Mouse (Mus musculus) skeletal muscle tissue, adult 2 months (tissue): Measurements from ENCODE around the gene Epb41l3.
A peak's percentile ranks its signal among the peaks of the same experiment; 100 is the strongest.
"Not testable (repeated sequence)": the region's sequence is repeated elsewhere in the genome, so short reads cannot be mapped to it uniquely, and the experiment has no call there.

ENCODE experiments used
- DNase-seq: peaks from one replicate; pipeline ENCODE4 v3.0.0-alpha.2; 2012; ENCODE audit warnings: low read depth, low spot score

Epb41l3 gene

DNA sequence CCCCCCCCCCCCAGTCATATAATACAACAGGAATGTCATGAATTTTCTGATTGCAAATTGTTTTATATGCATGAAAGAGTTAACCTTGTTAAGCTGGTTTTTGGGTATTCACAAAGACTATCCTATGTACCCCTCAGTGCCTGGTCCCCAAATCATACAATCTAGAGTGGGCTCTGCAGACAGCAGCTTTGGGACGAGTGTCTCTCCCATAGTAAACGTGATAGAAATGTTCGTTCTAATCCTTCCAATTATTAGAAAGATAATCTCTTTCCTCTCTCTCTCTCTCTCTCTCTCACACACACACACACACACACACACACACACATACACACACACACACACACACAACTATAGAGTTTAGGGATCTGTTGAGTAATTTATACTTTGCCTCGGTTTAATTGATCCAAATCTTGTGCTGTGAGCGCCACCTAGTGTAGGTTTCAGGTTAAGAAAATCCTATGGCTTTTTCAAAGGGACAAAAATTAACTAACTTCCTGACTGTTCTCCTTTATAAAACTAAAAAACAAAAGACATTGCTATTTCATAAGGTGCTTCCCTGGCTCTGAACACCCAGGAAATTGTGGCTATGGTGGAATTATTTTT lies 30.4 kb downstream of the Epb41l3 start:
- no peak for DNase-seq

DNA sequence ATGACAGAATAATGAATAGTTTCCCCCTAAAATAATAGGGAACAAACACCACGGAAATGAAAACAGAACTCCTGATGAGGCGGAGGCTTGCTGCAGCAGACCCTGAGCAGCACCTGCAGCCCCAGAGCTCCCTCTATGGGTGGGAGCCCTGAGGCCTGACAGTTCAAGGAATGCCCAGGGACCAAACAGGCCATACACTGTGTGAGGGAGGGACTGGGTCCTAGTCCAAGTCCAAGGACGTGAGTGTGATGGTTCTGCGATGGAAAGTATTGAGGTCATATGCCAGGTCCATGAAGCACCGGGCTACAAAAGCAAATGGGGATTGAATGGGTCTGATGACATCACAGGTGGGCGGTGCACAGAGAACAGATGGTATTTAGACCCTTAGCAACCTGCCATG lies 33.7 kb downstream of the Epb41l3 start:
- no peak for DNase-seq

DNA sequence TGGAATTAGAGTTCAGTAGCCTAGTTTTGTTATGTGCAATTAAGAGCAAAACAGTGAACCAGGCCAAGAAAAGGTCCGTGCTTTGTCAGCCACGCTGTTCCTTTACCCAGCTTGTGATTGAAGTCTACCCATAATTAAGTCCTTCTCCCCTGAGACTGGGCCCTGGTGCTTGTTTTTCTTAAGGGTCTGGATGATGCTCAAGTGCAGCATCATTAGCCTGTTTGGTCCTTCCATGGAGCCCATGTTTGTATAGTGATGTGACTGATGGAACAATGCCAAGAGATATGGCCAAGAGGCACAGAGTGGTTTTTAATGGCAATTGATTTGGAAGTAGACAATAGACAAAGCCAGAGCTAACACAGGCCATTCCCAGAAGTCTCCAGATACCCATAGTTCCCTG lies 36.7 kb downstream of the Epb41l3 start:
- DNase-seq = no peak

DNA sequence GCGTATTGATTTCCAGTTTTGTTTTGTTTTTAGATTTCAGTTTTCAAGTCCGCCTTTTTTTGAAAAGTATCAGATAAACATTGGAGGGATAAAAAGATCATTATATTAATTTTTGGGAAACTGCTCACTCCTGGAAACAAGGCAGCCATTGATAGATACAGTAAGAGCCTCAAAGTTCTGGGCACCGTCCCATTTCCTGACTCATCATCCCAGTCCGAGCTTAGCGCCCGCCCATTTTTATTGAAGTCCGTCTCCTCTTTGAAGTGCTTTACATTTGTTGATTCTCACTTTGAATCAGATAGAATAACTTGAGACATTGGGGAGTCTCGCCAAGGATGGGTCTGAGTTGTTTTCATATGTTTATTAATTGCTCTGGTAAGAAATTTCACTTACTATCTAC lies 43.7 kb downstream of the Epb41l3 start:
- DNase-seq = no peak

DNA sequence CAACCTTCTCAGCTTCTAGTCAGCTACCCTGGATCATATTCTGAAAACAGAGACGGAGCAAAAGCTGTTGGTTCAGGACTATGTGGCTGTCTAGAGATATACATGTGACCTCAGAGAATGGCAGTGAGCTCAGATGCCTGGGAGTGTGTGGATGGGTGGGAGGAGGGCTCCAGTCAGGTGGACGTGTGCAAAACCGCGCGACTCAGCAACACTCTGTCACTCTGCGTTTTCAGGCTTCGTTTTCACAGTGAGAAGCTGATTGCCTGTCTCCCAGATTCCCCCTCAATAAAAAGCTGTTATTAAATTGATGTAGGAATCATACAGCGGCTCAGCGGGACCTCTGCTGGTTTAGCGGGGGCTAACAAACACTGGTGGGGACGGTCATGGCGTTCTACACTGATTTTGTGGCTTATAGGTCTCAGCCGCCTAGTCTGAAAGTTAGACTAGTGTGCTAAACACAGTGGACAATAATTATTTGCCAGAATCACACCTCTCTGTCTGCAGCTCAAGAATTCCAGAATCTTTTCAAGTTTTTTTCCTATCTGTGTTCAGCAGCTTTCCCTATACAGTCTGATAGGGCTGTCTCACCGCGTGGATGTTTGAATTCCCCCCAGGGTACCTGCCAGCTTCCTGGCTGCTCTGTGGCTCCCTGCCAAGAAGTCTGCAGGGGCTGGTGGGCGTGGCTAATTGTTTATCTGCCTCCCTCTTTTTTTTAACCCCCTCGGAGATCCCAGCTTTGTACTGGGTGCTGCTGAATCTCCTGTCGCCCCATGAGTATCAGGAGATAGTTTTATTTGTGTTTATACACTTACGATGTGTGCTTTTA lies 45.3 kb downstream of the Epb41l3 start:
- no peak for DNase-seq

DNA sequence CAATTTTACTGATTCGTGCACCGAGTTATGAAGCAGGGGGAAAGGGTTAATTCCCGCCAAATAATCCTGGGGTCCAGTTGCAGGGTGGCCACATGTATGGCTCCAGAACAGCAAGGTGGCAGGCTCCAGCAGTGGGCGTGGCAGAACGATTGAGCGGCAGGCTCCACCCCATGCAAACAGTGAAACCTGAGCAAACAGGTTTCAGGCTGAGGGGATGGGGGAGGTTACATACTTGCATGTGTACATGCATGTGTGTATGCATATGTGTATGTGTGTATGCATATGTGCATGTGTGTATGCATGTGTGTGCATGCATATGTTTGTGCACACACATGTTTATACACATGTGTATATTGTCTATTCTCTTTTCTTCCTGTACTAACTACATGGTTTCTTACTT lies 46.9 kb downstream of the Epb41l3 start:
- DNase-seq = not testable (repeated sequence)

DNA sequence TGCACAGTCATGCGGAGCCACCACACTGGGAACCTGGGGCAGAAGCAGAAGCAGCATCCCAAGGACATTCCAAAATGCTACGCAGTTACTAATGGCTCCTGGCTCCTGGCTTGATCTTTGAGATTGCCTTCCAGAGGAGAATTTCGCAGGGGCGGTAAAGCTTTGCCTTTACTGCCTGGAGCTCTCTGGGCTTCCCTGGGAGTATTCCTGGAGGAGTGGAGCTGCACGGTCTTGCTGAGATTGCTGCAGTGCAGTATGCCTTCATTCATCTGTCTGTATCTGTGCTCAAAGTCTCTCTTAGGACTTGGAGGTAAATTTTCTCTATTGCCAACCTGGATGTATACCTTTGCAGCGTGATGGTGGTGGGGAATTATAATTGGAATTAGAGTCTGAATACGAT lies 52.0 kb downstream of the Epb41l3 start:
- no peak for DNase-seq

DNA sequence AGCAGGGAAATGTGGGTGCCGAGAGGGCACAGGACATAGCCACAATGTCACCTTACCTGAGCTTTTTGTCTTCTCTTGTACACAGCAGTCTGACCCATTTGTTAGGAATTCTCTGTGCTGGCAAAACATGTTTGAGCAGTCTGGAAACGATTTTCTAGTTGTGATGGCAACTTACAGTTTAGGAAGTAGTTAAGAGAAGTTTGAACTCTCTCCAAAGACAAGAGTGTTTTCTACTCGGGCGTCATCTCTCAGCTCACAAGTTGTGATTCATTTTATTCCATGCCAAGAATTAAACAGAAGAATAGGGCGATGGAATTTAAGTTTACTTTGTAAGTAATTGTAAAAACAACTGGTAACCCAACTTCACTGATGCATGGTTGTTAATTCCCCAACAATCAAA lies 52.5 kb downstream of the Epb41l3 start:
- DNase-seq = no peak

DNA sequence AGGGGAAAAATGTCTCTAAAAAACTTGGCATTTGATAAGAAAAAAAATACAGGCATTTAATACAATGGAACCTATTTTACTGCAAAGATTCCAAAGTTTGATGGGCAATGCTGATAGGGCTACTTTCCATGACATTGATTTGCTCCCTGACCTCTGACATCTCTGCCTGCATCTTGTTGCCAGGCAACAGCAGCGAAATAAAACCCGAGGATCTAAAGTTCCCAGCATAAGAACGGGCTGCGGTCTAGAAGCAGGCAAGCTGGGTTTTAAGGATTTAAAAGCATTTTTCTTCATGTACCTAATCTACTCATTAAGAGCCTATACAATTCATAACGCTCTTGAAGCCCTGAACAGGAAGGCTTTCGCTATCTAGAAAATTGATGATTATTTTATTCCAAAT lies 54.0 kb downstream of the Epb41l3 start:
- DNase-seq = no peak

DNA sequence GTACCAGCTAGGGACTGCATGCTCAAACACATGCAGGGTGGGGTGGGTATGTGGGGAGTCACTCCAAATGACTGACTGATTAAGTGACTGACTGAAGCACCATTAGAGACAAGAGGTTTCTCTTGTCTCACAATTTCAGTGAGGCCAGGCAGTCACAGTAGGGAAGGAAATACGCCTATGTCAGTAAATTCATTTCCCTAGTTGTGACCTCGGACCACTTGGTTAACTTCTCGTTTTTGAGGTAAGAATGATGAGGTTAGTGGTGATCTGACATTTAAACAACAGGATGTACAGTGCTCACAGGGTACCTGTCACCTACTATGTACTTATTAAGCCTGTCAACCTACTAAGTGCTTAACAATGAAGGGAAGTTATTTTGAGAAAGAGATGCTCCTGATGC lies 67.5 kb downstream of the Epb41l3 start:
- DNase-seq = no peak

DNA sequence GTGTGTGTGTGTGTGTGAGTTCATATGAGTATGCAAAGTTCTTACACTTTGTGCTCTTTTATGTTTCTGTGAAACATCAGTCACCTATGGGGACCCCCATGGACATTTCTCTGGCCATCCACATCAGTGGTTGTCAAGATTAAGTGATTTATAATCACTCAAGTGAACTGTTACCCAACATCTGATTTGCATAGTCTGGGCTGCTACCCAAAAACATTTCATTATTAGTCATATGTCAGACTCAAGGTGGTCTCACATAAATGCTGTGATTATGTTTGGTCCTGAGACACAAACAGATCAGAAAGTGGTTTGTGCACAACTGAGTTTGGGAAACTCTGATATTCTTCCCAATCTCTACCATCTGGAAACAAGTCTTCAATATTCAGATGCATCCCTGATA lies 75.3 kb downstream of the Epb41l3 start:
- no peak for DNase-seq

DNA sequence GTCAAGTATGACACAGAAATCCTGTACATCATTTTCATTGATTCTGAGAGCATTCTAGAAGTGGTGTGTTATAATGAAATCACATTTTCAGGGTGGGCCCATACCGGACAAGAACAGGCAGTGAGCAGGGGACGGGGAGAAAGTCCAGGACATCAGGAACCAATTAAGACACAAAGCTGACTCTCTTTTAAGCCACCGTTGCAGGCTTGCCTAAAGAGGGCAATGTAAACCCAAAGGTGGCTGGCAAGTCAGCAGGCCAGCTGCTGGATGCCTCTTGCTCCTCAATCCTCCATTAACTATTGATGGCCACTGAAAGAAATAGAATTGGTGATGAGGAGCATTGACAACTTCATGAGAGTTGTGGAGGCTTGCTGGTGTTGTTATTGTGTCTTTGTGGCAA lies 75.8 kb downstream of the Epb41l3 start:
- DNase-seq = no peak

DNA sequence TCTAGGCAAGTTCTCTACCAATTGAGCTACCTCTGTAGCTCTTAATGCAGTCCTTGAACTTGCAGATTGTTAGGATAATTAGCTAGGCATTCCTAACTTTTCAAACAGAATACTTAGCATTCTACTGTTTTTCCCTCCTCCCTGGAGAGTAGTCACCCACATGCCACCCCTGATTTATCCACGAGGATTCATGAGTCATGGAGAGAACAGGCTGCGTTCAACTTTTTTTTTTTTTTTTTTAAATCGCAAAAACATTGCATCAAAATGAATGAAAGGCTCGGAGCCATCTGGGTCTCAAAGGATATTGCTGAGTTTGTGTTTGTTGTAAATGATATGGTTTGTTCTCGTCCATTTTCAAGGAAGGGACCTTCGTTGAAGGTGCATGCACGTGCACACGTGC lies 79.6 kb downstream of the Epb41l3 start:
- DNase-seq = no peak

DNA sequence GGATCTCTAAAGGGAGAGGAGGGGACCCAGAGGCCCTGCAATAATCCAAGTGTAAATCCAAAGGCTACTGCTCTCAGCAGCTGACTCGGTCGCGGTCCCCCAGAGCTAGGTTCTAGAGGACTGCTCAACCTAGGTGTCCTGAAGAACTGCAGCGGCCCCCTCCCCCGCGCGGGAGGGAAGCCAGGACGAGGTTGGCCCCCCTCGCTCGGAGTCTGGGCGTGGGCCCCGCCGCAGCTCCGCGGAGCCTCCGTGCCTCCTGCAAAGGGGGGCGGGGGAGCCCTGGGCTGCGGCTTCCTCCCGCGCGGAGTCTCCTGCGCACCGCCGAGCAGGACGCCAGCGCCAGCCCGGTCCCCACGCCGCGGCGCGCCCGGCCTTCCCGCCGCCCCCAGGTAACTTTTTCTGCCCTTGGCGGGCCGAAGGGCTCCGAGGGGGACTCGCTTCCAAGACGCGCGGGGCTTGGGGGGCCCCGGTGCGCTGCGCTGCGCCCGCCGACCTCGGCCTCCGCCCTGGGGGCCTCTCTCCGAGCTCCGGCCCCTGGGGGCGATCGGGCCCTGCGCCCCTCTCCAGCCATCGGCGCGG lies 81.1 kb downstream of the Epb41l3 start:
- no peak for DNase-seq

DNA sequence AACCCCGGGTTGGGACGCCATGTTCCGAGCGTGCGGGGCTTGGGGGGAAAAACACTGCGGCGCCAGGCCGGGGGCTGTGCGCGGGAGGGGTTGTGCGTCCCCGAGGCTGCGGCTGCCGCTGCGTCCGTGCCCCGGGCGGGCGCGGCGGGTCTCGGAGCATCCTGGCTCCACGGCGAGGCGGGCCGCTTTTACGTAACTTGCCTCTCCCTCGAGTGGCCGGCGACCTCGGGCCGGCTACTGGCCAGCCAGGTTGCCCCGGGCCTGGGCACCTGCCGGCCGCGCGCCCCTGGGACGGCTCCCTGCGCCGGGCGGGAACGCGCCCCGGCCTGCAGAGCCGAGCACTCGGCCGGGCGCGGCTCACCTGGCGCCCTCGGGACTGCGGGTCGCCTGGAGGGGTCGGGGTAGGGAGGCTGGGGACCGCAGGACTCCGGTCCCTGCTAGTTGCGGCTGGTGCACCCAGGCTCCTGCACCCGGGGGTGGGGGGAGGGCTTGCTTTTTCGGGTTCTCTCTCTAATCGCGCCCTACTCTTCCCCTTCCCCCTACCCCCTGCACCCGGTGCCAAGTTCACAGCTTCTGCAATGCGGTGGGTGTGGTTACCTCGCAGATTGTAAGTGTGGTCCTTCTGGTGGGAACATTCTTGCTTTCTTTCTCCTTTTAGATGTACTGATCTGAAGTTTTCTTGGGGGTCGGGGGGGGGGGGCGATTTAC lies 81.8 kb downstream of the Epb41l3 start:
- DNase-seq = no peak

DNA sequence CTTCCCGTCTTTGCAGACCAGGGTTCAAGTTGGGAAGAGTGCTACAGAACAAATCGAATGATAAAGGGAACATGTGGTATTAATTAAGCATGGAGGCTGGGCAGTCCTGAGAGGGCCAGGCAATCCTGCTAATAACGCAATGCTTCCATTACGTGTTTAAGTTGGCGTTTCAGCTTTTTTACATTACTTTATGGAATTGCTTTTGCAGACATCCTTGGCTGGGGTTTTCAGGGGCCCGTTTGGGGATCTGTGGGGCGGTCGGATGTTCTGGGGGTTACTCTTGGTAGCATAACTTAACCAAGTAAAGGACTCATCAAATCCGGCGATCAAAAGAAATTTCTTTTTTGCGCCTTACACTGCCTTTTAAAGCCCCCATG lies 82.3 kb downstream of the Epb41l3 start:
- no peak for DNase-seq

DNA sequence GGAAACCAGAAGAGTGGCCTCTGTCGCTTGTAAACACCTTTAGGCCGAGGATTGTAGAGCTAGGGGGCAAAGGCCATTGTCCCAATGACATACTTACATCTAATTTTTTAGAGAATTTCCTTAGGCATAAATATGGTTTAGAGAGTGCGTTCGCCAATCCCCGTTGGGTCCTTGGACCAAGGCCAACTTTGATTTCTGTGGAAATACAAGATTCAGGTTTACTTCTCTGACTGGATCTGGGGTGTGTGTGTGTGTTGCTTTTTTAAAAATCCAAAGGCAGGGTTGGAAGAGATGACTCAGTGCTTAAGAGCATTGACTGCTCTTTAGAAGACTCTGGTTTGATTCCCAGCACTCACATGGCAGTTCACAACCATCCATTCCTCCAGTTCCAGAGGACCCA lies 83.2 kb downstream of the Epb41l3 start:
- no peak for DNase-seq

DNA sequence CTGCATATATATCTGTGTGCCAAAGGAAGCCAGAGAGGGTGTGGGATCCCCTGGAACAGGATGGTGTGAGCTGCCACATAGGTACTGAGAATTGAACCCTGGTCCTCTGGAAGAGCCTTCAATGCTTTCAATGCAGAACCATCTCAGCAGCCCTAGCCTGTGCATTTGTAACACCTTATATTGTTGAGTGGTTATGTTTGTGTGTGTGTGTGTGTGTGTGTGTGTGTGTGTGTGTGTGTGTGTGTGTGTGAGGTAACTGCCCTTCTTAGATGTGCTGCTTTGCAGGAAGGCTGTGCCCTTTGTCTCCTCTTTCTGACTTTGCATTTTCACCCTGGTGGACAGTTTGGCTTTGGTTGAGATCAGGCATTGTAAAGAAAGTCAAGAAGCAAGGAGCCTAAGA lies 87.2 kb downstream of the Epb41l3 start:
- no peak for DNase-seq

DNA sequence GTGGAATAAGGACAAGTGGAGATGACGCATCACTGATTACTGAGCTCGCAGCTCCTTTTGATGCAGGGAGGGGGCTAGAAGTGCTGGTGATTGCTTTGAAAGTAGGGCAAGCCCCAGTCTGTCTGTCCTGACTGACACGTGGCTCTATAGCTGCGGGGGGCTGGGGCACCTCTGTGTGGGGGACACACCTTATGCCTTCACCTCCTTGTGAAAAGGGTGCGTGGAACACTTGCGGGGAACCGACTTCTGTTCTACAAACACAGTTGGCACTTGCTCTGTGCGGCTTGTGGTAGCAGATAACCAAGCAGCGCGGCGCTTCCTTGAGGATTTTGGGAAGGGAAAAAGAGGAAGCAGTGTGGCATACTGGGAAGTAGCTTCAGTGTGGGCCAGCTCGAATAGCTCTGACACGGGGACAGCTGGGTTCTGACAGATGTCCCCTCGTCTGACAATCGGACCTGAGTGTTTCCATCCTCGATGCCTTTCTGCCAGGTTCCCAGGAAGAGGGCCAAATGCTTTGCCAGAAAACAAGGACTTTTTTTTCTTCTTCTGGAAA lies 101.5 kb downstream of the Epb41l3 start:
- DNase-seq = no peak

DNA sequence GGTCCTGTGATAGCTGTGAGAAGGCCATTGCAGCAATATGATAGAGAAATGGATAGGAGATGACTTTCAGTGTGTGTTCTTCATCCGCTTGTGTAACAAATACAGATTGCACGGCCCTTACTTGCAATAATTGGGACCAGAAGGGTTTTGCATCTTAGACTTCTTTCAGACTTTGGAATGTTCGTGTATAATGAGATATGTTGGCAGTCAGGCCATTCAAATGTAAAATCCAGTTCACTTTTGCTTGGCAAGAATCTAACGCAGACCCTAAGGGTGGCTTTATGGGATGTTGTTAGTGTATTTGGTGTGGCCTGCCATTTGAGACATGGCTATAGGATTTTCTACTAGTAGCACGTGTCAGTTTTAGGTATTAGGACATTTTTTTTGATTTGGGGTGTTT lies 102.5 kb downstream of the Epb41l3 start:
- DNase-seq = no peak

DNA sequence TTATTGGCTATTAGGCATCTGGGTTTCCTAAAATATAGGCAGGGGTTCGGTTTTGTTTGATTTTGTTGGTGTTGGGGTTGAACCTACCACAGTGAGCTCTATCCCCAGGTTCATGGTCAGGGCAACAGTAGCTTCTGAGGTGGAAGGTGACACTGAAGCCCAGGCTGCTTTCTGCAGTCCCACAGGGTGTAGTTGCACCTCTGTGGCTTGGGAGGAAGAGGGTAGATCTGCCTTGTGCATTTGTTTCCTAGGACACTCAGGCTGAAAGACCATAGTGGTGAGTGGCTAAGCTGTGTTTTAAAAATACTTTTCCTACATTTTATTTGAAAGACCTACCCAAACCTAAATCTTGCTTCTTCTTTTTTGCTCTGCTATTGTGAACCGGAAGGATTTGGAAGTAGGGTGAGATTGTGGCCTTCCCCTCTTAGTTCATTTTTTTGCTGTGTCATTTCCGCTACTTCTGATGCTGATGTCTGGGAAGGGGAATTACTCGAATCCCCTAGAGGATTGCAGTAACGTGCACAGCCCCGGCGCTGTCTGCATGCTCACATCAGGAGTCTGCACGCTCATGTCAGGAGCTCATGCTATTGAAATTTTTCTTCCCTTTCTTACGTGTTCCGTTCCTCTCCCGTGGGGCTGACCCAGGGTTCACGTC lies 105.5 kb downstream of the Epb41l3 start:
- peak; percentile 65 for DNase-seq
